Mouse (Mus musculus): ENCODE results near the gene Gck. TPM values are rescaled to one million over a fixed set of nuclear protein-coding genes. Genes with fewer than 3 reads are reported as not detected.
"Not testable (repeated sequence)": the region's sequence is repeated elsewhere in the genome, so short reads cannot be mapped to it uniquely, and the experiment has no call there.

Gck gene
- polyA plus RNA-seq, 1 experiment from 2014 or later, result not detected

- H3K4me3 ChIP-seq (ENCODE audit: inconsistent target), result no peak overlapping the region
- no peaks in the 10 kb centered on the region for H3K36me3 ChIP-seq (ENCODE audit: inconsistent target)
- H3K27ac ChIP-seq, result no peak overlapping the region
- H3K79me2 ChIP-seq (ENCODE audit: inconsistent target), result no peaks in the 10 kb centered on the region
- WGBS (ENCODE audit: missing documents), result 30% methylated on average over 2 of the region's 2 CpGs
These were observed 4.8 kb downstream of the Gck start for GRCm38 (mm10) chr11:5945096-5945495.

DNA sequence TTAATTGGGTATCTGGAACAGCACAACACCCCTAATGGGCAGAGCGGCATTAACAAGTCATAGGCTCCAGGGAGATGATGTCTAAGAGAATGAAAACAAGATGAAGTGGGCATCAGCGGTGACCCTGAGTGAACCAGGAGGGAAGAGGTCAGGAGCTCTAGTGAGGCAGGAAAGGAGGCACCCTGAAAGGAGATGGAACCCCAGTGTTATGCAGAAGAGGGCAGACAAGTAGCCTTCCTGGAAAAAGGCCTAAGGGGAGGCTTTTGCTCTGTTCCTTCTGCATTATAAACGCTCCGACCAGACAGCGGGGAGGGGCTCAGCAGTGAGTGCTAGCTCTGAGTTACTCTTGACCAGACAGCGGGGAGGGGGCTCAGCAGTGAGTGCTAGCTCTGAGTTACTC is 6.9 kb downstream of the Gck start:
- Histone ChIP-seq H3K27ac (no peak overlapping the region), H3K36me3 (ENCODE audit: inconsistent target) (no peaks in the 10 kb centered on the region), H3K79me2 (ENCODE audit: inconsistent target) (no peaks in the 10 kb centered on the region), H3K4me3 (ENCODE audit: inconsistent target) (no peak overlapping the region)
- 85% methylated on average over 5 of the region's 6 CpGs for WGBS (ENCODE audit: missing documents)

DNA sequence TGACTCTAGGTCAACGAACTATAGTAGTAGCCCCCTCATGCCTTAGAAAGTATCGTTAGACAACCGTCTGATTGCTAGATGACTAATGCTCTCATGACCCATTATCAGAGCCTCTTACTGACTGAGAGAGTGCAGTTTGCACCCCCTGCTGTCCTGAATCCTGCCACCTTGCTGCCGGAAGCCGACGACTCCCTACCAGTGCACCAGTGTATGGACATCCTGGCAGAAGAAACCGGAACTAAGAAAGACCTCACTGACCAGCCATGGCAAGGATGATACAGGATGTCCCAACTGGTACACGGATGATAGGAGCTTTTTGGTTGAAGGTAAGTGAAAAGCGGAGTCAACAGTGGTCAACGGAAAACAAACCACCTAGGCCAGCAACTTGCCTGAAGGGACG is 15.3 kb downstream of the Gck start:
- not testable (repeated sequence) for H3K27ac ChIP-seq; H3K79me2 ChIP-seq (ENCODE audit: inconsistent target); H3K36me3 ChIP-seq (ENCODE audit: inconsistent target); H3K4me3 ChIP-seq (ENCODE audit: inconsistent target)
- WGBS (ENCODE audit: missing documents), result 93% methylated on average over 11 of the region's 11 CpGs

DNA sequence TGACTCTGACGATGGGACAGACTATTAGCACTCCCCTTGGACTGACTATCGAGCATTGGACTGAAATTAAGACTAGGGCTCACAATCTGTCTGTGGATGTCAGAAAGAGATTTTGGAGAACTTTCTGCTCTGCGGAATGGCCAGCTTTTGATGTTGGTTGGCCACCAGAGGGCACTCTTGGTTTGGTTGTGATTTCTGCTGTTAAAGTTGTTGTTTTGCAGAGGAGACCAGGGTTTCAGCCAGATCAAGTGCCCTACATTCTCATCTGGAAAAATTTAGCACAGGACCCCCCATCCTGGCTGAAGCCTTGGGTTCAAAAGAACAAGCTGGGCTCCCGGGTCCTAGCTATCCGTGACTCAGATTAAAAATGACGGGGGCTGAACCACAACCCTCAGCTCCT is 17.9 kb downstream of the Gck start:
- WGBS (ENCODE audit: missing documents), result 94% methylated on average over 6 of the region's 6 CpGs
- H3K79me2 ChIP-seq (ENCODE audit: inconsistent target); H3K27ac ChIP-seq; H3K4me3 ChIP-seq (ENCODE audit: inconsistent target); H3K36me3 ChIP-seq (ENCODE audit: inconsistent target): not testable (repeated sequence)

GRCm38 (mm10) chr11:5930578-5930977 is 19.3 kb downstream of the Gck start:
- H3K79me2 ChIP-seq (ENCODE audit: inconsistent target), result no peaks in the 10 kb centered on the region
- 100% methylated on average over 1 of the region's 1 CpGs for whole genome bisulfite sequencing (ENCODE audit: missing documents)
- H3K36me3 ChIP-seq (ENCODE audit: inconsistent target), result no peaks in the 10 kb centered on the region
- no peak overlapping the region for H3K27ac ChIP-seq
- no peak overlapping the region for H3K4me3 ChIP-seq (ENCODE audit: inconsistent target)

DNA sequence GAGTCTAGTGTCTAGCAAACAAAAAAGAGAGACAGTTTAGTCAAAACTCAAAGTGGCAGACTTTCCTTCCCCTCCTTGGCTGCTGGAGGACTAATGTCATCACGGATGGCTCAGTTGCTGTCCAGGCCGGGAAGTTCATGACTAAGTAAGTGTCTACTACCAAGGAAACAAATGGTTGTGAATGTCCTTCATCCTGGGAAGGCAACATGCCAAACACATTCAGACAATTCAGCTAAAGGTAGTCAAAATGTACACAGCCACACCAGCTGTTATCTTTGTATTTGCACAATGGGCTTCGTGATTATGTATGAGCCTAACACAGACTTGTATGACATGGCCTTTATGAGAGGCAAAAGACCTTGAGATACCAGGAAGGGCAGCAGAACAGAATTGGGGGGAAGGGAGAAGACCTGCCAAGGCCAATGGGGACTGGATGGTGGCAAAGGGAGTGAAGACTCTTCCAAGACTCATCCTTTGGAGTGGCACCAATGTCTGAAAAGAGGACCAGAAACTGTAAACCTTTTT is 23.1 kb downstream of the Gck start:
- H3K4me3 ChIP-seq (ENCODE audit: inconsistent target), result no peak overlapping the region
- no peaks in the 10 kb centered on the region for H3K36me3 ChIP-seq (ENCODE audit: inconsistent target)
- WGBS (ENCODE audit: missing documents), result 92% methylated on average over 3 of the region's 3 CpGs
- H3K27ac ChIP-seq, result no peak overlapping the region
- no peaks in the 10 kb centered on the region for H3K79me2 ChIP-seq (ENCODE audit: inconsistent target)

- Histone ChIP-seq H3K27ac (no peak overlapping the region), H3K36me3 (ENCODE audit: inconsistent target) (no peaks in the 10 kb centered on the region), H3K79me2 (ENCODE audit: inconsistent target) (no peaks in the 10 kb centered on the region), H3K4me3 (ENCODE audit: inconsistent target) (no peak overlapping the region)
- WGBS (ENCODE audit: missing documents), result 87% methylated on average over 8 of the region's 8 CpGs
These were observed 25.2 kb downstream of the Gck start for GRCm38 (mm10) chr11:5924699-5925098.

DNA sequence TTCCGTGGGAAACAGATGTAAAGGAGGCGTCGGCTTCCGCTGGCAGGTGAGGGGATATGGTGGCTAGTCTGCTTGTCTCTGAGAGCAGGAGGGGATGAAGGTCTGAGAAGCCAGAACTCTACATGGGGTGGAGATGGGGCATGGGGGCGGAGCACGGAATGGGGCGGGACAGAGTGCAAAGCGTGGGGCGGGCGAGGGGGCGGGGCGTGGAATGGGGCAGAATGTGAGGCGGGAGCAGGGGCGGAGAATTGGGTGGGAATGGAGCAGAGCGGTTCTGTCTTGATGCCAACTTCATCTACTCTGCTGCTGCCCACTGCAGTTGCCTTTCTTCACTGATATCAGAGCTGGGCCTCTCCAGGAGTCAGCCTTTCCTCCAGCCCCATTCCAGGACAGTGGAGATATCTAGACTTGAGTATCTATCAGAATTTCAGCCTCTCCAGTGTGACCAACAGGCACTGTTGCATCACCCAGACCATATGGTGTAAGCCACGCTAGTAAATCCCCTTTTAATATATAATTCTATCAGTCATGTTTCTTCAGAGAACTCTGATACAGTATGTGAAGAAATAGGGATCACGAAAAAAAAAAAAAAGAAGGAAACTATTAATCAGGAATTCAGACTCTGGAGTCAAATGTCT is 29.4 kb downstream of the Gck start:
- Histone ChIP-seq H3K4me3 (ENCODE audit: inconsistent target) (no peak overlapping the region), H3K36me3 (ENCODE audit: inconsistent target) (no peaks in the 10 kb centered on the region), H3K79me2 (ENCODE audit: inconsistent target) (no peaks in the 10 kb centered on the region), H3K27ac (no peak overlapping the region)
- 35% methylated on average over 16 of the region's 17 CpGs for WGBS (ENCODE audit: missing documents)

DNA sequence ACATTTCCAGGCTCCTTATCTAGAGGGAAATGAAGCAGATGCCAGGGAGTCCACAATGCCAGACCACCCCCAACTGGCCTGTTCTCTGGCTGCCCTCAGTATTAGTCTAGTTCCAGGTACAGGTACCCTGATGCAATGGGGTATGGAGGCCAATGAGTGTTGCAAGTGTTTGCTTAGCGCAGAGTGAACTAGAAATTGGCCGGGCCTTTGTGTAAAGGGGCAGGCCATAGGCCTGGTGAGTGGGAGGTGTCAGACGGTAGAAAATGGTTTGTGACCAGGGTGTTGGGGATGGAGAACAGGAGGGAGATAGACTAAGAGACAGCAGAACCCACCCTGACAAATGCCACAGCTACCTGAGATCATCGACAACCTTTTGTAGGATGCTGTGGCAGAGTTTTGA is 30.3 kb downstream of the Gck start:
- Histone ChIP-seq H3K27ac (no peak overlapping the region), H3K36me3 (ENCODE audit: inconsistent target) (no peaks in the 10 kb centered on the region), H3K4me3 (ENCODE audit: inconsistent target) (no peak overlapping the region), H3K79me2 (ENCODE audit: inconsistent target) (no peaks in the 10 kb centered on the region)
- WGBS (ENCODE audit: missing documents), result 91% methylated on average over 4 of the region's 4 CpGs

DNA sequence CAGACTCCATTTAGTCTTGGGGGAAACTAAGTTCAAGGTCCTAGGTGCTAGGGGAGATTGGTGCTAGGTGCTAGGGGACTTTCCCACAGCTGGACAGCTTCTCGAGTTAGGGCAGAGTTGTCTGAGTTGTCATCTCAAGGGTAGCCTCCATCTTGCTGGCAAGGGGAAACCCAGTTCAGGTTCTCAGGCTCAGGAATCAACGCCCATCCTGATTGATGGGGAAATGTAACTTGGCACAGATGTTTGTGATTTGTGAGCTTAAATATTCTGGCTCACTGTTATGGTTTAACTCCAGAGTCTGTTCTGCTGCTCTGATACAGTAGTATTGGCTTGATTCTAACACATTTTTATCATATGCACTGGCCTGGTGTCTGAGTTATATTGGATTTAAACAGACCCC is 31.8 kb downstream of the Gck start:
- Histone ChIP-seq H3K79me2 (ENCODE audit: inconsistent target) (no peaks in the 10 kb centered on the region), H3K36me3 (ENCODE audit: inconsistent target) (no peaks in the 10 kb centered on the region), H3K27ac (no peak overlapping the region), H3K4me3 (ENCODE audit: inconsistent target) (no peak overlapping the region)
- 87% methylated on average over 2 of the region's 2 CpGs for WGBS (ENCODE audit: missing documents)

DNA sequence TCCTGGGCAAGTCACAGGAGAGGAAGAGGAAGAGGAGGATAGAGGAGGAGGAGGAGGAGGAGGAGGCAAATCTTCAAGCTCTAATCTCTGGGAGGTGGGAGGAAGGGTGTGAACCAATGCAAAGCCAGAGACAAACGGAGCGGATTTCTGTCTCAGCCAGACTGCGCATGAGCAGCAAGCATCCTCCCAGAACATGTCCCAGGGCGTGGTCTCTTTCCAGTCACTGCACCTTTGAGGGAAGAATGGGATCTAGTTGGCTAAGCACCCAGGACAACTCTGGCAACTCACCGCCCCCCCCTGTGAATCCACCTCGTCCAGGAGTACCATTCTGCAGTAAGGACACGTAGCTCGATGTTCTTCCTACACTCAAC is 33.7 kb downstream of the Gck start:
- 91% methylated on average over 8 of the region's 8 CpGs for WGBS (ENCODE audit: missing documents)
- Histone ChIP-seq H3K27ac (no peak overlapping the region), H3K79me2 (ENCODE audit: inconsistent target) (no peaks in the 10 kb centered on the region), H3K4me3 (ENCODE audit: inconsistent target) (no peak overlapping the region), H3K36me3 (ENCODE audit: inconsistent target) (no peaks in the 10 kb centered on the region)

GRCm38 (mm10) chr11:5915429-5916177 is 34.3 kb downstream of the Gck start:
- WGBS (ENCODE audit: missing documents), result 45% methylated on average over 5 of the region's 5 CpGs
- Histone ChIP-seq H3K79me2 (ENCODE audit: inconsistent target) (no peaks in the 10 kb centered on the region), H3K27ac (no peak overlapping the region)

DNA sequence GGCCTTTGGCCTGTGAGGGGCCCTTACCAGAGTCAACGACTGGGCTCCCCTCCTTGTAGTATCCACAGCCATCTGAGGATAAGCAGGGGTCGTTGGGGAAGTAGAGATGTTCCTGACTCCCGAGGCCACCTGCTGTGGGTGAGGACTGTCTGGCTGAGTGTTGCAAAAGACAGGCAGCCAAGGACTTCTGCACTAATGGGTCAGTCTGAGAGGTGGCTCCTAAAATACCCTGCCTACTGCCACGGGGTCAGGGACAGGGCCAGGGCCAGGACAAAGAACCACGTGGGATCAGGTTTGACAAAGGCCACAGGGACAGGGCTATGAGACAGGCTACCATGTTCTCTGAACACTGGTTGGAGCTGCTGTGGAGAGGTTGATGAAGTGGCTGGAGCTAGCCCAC is 34.9 kb downstream of the Gck start:
- no peak overlapping the region for H3K27ac ChIP-seq
- no peaks in the 10 kb centered on the region for H3K79me2 ChIP-seq (ENCODE audit: inconsistent target)
- H3K4me3 ChIP-seq (ENCODE audit: inconsistent target), result no peak overlapping the region
- WGBS (ENCODE audit: missing documents), result 60% methylated on average over 5 of the region's 5 CpGs
- no peaks in the 10 kb centered on the region for H3K36me3 ChIP-seq (ENCODE audit: inconsistent target)

More at GRCm38 (mm10) chr11:5915429-5916177, 34.3 kb downstream of the Gck start:
- H3K4me3 ChIP-seq (ENCODE audit: inconsistent target), result no peak overlapping the region
- no peaks in the 10 kb centered on the region for H3K36me3 ChIP-seq (ENCODE audit: inconsistent target)

- H3K27ac ChIP-seq, result no peak overlapping the region
- H3K4me3 ChIP-seq (ENCODE audit: inconsistent target), result no peak overlapping the region
- 73% methylated on average over 4 of the region's 4 CpGs for WGBS (ENCODE audit: missing documents)
- no peaks in the 10 kb centered on the region for H3K36me3 ChIP-seq (ENCODE audit: inconsistent target)
- no peaks in the 10 kb centered on the region for H3K79me2 ChIP-seq (ENCODE audit: inconsistent target)
These were observed 35.9 kb downstream of the Gck start for GRCm38 (mm10) chr11:5913936-5914335.

GRCm38 (mm10) chr11:5913256-5913655 is 36.6 kb downstream of the Gck start:
- 73% methylated on average over 8 of the region's 8 CpGs for WGBS (ENCODE audit: missing documents)
- Histone ChIP-seq H3K27ac (no peak overlapping the region), H3K4me3 (ENCODE audit: inconsistent target) (no peak overlapping the region), H3K36me3 (ENCODE audit: inconsistent target) (no peaks in the 10 kb centered on the region), H3K79me2 (ENCODE audit: inconsistent target) (no peaks in the 10 kb centered on the region)

All from macrophage (primary cell).